Mouse (Mus musculus): ENCODE results near the gene Trmu. TPM values are rescaled to one million over a fixed set of nuclear protein-coding genes. Genes with fewer than 3 reads are reported as not detected.
"Not testable (repeated sequence)": the region's sequence is repeated elsewhere in the genome, so short reads cannot be mapped to it uniquely, and the experiment has no call there.

Trmu gene
- polyA plus RNA-seq, 1 experiment from 2014 or later = 47.3 TPM

- Histone ChIP-seq H3K4me2 (replicated peaks) (peak within 1 kb of the TSS; percentile 71), H3K4me1 (peaks cover 23% of the 10 kb centered on the region), H3K27ac (replicated peaks) (peak within 1 kb of the TSS; percentile 66), H3K9me3 (no peaks in the 10 kb centered on the region), H3K9ac (replicated peaks) (peak within 1 kb of the TSS; percentile 79), H3K36me3 (peaks cover 29% of the 10 kb centered on the region), H3K27me3 (no peaks in the 10 kb centered on the region), H3K4me3 (peak within 1 kb of the TSS; percentile 68)
- WGBS = under 1% methylated on average over 42 of the region's 42 CpGs
- peak; percentile 98 for ATAC-seq (ENCODE audit: low FRiP score, low read depth)
Observed at GRCm38 (mm10) chr15:85859490-85860031, 19.6 kb upstream of the Trmu start, which contains the start of gene Gtse1. Gtse1 (plus strand) TSS chr15:85859745.

- not testable (repeated sequence) for H3K4me1 ChIP-seq; H3K4me2 ChIP-seq (replicated peaks); ATAC-seq (ENCODE audit: low FRiP score, low read depth); H3K9me3 ChIP-seq; H3K9ac ChIP-seq (replicated peaks); H3K27me3 ChIP-seq; H3K27ac ChIP-seq (replicated peaks); H3K4me3 ChIP-seq
- WGBS = 90% methylated on average over 7 of the region's 7 CpGs
- H3K36me3 ChIP-seq = peaks cover 85% of the 10 kb centered on the region
Observed at GRCm38 (mm10) chr15:85865913-85866312, 13.2 kb upstream of the Trmu start.

DNA sequence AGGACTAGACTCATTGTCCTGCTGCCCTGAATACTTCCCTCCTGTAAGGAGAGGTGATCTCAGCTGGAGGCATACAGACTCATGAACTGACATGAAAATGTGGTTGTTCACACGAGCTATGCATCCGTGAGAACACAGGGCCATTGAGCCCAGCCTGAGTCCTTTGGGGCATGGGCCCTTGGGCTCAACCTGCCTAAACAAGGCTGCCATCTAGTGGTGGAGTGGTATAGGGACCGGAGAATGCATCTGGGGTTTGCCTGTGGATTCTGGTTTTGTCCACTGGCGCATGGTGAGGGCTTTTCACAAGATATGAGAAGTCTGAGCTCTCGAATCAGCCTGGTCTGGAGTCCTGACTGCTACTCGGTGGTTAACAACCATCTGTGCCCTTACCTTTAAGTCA, 11.4 kb upstream of the Trmu start:
- Histone ChIP-seq H3K27ac (replicated peaks) (no peak overlapping the region), H3K36me3 (peaks cover 92% of the 10 kb centered on the region), H3K4me1 (no peaks in the 10 kb centered on the region), H3K4me3 (no peak overlapping the region), H3K27me3 (no peaks in the 10 kb centered on the region), H3K9me3 (no peaks in the 10 kb centered on the region), H3K9ac (replicated peaks) (no peak overlapping the region), H3K4me2 (replicated peaks) (no peak overlapping the region)
- no peak for ATAC-seq (ENCODE audit: low FRiP score, low read depth)
- 47% methylated on average over 6 of the region's 6 CpGs for WGBS

DNA sequence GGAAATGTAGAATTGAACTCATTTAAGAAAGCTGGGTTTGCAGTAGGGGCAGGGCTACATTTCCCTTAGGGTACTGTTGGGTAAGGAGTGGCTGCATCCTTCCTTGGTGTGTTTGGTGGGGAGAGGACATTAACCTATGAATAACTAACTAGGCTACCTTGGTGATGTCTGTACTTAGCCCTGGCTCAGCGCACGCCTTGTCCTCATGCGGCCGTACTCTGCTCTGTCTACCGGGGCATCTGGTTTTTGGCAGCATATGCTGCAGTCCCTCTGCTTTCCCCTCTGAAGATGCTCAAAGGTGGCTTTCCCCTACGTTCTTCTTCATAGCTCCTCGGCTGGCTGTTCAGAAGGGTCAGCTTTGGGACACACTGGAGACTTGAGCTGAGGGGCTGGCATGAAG, 1.8 kb upstream of the Trmu start:
- no peak for ATAC-seq (ENCODE audit: low FRiP score, low read depth)
- H3K4me3 ChIP-seq = no peak overlapping the region
- no peak overlapping the region for H3K9ac ChIP-seq (replicated peaks)
- H3K27me3 ChIP-seq = no peaks in the 10 kb centered on the region
- H3K36me3 ChIP-seq = peaks cover 46% of the 10 kb centered on the region
- 93% methylated on average over 7 of the region's 7 CpGs for WGBS
- no peak overlapping the region for H3K27ac ChIP-seq (replicated peaks)
- peaks cover 18% of the 10 kb centered on the region for H3K4me1 ChIP-seq
- no peaks in the 10 kb centered on the region for H3K9me3 ChIP-seq
- H3K4me2 ChIP-seq (replicated peaks) = no peak overlapping the region

GRCm38 (mm10) chr15:85879498-85879895, 385 bp downstream of the Trmu start:
- peak overlapping the region; percentile 85 for H3K9ac ChIP-seq (replicated peaks)
- H3K4me1 ChIP-seq = peaks cover 18% of the 10 kb centered on the region
- ATAC-seq (ENCODE audit: low FRiP score, low read depth) = peak; percentile 53
- H3K27ac ChIP-seq (replicated peaks) = peak overlapping the region; percentile 77
- H3K27me3 ChIP-seq = no peaks in the 10 kb centered on the region
- H3K9me3 ChIP-seq = no peaks in the 10 kb centered on the region
- WGBS = 3% methylated on average over 18 of the region's 18 CpGs
- peak overlapping the region; percentile 74 for H3K4me3 ChIP-seq
- H3K4me2 ChIP-seq (replicated peaks) = peak overlapping the region; percentile 88
- peaks cover 46% of the 10 kb centered on the region for H3K36me3 ChIP-seq

DNA sequence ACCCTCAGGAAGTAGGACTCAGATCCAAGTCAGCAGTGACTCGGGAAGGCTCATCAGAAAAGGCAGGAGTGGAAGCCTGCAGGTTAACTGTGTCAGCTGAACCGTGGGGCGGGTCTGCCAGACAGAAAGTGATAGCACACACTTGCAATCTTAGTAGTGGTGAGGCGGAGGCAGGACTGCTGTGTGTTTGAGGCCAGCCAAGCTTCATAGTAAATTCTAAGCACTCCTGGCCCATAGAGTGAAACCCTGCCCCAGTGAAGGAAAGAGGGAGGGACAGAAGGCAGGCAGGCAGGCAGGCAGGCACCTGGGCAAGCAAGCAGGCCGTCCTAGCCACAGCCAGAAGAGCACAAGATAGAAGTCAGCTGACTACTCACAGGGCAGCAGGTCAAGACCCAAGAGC, 6.5 kb downstream of the Trmu start:
- no peak overlapping the region for H3K4me3 ChIP-seq
- H3K27ac ChIP-seq (replicated peaks) = no peak overlapping the region
- no peak for ATAC-seq (ENCODE audit: low FRiP score, low read depth)
- no peak overlapping the region for H3K9ac ChIP-seq (replicated peaks)
- no peaks in the 10 kb centered on the region for H3K9me3 ChIP-seq
- 85% methylated on average over 5 of the region's 5 CpGs for WGBS
- peaks cover 62% of the 10 kb centered on the region for H3K36me3 ChIP-seq
- no peaks in the 10 kb centered on the region for H3K27me3 ChIP-seq
- H3K4me1 ChIP-seq = peaks cover 1% of the 10 kb centered on the region; the same call in 1 of the 2 replicates
- no peak overlapping the region for H3K4me2 ChIP-seq (replicated peaks)

DNA sequence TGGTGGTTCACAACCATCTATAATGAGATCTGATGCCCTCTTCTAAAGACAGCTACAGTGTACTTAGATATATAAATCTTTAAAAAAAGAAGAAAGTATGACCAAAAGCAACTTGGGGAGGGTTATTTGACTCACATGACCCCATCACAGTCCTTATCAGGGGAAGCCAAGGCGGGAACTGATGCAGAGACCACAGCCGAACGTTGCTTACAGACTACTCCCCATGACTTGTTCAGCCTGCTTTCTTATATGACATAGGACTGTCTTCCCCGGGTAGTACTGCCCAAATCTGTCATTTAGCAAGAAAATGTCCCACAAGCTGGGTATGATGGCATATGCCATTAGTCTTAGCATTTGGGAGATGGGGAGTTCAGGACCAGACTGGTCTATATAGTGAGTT, 10.1 kb downstream of the Trmu start:
- peaks cover 79% of the 10 kb centered on the region for H3K36me3 ChIP-seq
- no peak for ATAC-seq (ENCODE audit: low FRiP score, low read depth)
- 95% methylated on average over 4 of the region's 4 CpGs for WGBS

GRCm38 (mm10) chr15:85891971-85892370, 12.9 kb downstream of the Trmu start:
- H3K4me3 ChIP-seq = no peak overlapping the region
- peaks cover 81% of the 10 kb centered on the region for H3K36me3 ChIP-seq
- WGBS = 87% methylated on average over 10 of the region's 10 CpGs
- no peak overlapping the region for H3K27ac ChIP-seq (replicated peaks)
- no peaks in the 10 kb centered on the region for H3K27me3 ChIP-seq
- no peaks in the 10 kb centered on the region for H3K9me3 ChIP-seq
- H3K4me2 ChIP-seq (replicated peaks) = no peak overlapping the region
- ATAC-seq (ENCODE audit: low FRiP score, low read depth) = no peak
- H3K9ac ChIP-seq (replicated peaks) = no peak overlapping the region
- H3K4me1 ChIP-seq = no peaks in the 10 kb centered on the region

More for the DNA sequence above, 10.1 kb downstream of the Trmu start:
- H3K9ac ChIP-seq (replicated peaks) = no peak overlapping the region
- H3K4me2 ChIP-seq (replicated peaks) = no peak overlapping the region
- H3K27ac ChIP-seq (replicated peaks) = no peak overlapping the region
- H3K27me3 ChIP-seq = no peaks in the 10 kb centered on the region
- H3K4me1 ChIP-seq = no peaks in the 10 kb centered on the region
- H3K9me3 ChIP-seq = no peaks in the 10 kb centered on the region
- H3K4me3 ChIP-seq = no peak overlapping the region

DNA sequence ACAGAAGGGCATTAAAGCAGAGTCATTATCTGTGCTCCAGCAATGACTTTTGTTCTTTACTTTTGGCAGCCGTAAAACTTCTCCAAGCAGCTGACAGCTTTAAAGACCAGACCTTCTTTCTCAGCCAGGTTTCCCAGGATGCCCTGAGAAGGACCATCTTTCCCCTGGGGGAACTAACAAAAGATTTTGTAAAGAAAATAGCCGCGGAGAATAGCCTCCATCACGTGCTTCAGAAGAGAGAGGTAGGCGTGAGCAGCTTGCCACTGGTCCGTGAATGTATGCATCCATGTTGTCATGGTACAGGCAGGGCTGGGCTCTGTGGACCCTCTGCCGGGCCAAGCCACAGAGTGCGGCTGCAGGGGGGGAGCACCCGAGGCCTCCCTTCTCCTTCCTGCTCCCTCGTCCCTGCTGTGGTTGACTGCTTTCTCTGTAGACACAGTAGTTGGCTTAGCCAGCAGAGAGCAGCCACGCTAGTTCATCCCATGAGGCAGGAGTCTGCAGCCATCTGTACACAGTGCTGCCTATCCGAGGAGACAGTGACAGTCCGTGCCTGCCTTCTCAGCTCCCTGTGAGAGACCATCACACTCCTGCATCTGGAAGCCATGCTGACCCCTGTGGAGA, 13.5 kb downstream of the Trmu start:
- Histone ChIP-seq H3K4me1 (no peaks in the 10 kb centered on the region), H3K27ac (replicated peaks) (no peak overlapping the region), H3K9ac (replicated peaks) (no peak overlapping the region), H3K9me3 (no peaks in the 10 kb centered on the region), H3K36me3 (peaks cover 85% of the 10 kb centered on the region), H3K27me3 (no peaks in the 10 kb centered on the region), H3K4me3 (no peak overlapping the region), H3K4me2 (replicated peaks) (no peak overlapping the region)
- WGBS = 80% methylated on average over 13 of the region's 13 CpGs
- ATAC-seq (ENCODE audit: low FRiP score, low read depth) = no peak

GRCm38 (mm10) chr15:85893871-85894270, 14.8 kb downstream of the Trmu start:
- no peak overlapping the region for H3K9ac ChIP-seq (replicated peaks)
- no peaks in the 10 kb centered on the region for H3K9me3 ChIP-seq
- peaks cover 87% of the 10 kb centered on the region for H3K36me3 ChIP-seq
- H3K4me1 ChIP-seq = no peaks in the 10 kb centered on the region
- no peak overlapping the region for H3K27ac ChIP-seq (replicated peaks)
- no peak overlapping the region for H3K4me2 ChIP-seq (replicated peaks)
- no peaks in the 10 kb centered on the region for H3K27me3 ChIP-seq
- no peak for ATAC-seq (ENCODE audit: low FRiP score, low read depth)
- H3K4me3 ChIP-seq = no peak overlapping the region
- 90% methylated on average over 7 of the region's 7 CpGs for whole genome bisulfite sequencing

DNA sequence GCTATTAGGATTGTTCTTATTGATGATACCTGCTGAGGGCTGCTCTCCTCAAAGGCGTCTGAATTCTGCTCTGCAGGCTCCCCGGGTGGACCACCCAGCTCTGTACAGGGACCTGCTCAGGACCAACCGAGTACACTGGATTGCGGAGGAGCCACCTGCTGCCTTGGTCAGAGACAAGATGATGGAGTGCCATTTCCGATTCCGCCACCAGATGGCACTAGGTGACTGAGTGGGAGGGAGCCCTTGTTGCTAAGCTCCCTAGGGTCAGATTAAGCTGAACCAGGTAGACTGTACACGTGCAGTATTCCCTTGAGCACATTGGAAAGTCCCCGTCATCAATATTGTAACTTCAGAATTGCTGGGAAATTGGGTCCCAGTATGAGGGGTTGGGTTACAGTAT, 17.2 kb downstream of the Trmu start:
- WGBS = 18% methylated on average over 8 of the region's 8 CpGs
- Histone ChIP-seq H3K27me3 (no peaks in the 10 kb centered on the region), H3K4me3 (no peak overlapping the region), H3K9me3 (no peaks in the 10 kb centered on the region), H3K9ac (replicated peaks) (no peak overlapping the region), H3K4me1 (peaks cover 6% of the 10 kb centered on the region; the same call in 1 of the 2 replicates), H3K27ac (replicated peaks) (no peak overlapping the region), H3K4me2 (replicated peaks) (no peak overlapping the region), H3K36me3 (peaks cover 89% of the 10 kb centered on the region)
- 0 out of 2 replicates have a peak, but pooled peaks have one; percentile 56 for ATAC-seq (ENCODE audit: low FRiP score, low read depth)

DNA sequence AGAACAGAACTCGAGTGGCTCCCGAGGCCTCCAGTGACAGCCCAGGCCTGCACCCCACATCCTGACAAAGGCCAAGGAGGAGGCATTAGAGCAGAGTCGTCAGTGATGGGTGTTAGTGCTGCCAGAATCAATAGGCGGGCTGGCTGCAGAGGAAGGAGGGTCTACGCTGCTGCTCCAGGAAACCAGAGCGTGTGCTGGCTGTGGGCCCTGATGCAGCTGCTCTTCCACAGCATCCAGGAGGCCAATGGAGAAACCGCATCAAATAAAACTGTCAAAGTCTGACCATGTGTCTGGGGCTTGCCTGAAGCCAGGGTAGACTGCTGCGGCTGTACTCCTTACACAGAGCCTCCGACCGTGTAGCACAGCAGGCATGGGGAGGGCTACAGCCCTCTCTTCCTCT, 18.0 kb downstream of the Trmu start:
- WGBS = 87% methylated on average over 10 of the region's 10 CpGs

More for the DNA sequence above, 18.0 kb downstream of the Trmu start:
- ATAC-seq (ENCODE audit: low FRiP score, low read depth) = no peak
- H3K27ac ChIP-seq (replicated peaks) = no peak overlapping the region
- H3K4me2 ChIP-seq (replicated peaks) = no peak overlapping the region
- no peaks in the 10 kb centered on the region for H3K27me3 ChIP-seq
- H3K9me3 ChIP-seq = no peaks in the 10 kb centered on the region
- H3K4me1 ChIP-seq = peaks cover 6% of the 10 kb centered on the region; the same call in 1 of the 2 replicates
- 0 out of 2 replicates have a peak overlapping the region, but pooled peaks have one; percentile 1 for H3K9ac ChIP-seq (replicated peaks)
- peaks cover 83% of the 10 kb centered on the region for H3K36me3 ChIP-seq
- H3K4me3 ChIP-seq = no peak overlapping the region

Measured in midbrain, embryonic 12.5 days (tissue).